Mouse (Mus musculus) heart, adult 2 months (tissue): Measurements from ENCODE around the gene Yif1b.

Source experiments
- CTCF ChIP-seq: fragments of 200-600 bp; IDR thresholded peaks from 2 replicates; pipeline ENCODE4 v1.8.1; 2022; ENCODE audit warnings: antibody characterized with exemption, mild to moderate bottlenecking, moderate library complexity
- EP300 ChIP-seq: fragments of 200-500 bp; IDR thresholded peaks from 2 replicates; pipeline ENCODE4 v1.6.1; 2011; ENCODE audit warnings: low read depth, low read length, control low read depth; ENCODE audit not compliant: insufficient read depth
- POLR2A ChIP-seq: fragments of 200-500 bp; IDR thresholded peaks from 2 replicates; pipeline ENCODE4 v1.6.1; 2011; ENCODE audit warnings: mild to moderate bottlenecking, low read depth, low read length, control low read depth; ENCODE audit not compliant: insufficient read depth

GRCm38 (mm10) chr7:29271687-29272465, 33.7 kb downstream of the Yif1b start:
- TF ChIP-seq EP300 (no peak), POLR2A (no peak), CTCF (no peak)
